Comparison of ENCODE assay signal across 8 mouse cellular contexts in the genomic region with DNA sequence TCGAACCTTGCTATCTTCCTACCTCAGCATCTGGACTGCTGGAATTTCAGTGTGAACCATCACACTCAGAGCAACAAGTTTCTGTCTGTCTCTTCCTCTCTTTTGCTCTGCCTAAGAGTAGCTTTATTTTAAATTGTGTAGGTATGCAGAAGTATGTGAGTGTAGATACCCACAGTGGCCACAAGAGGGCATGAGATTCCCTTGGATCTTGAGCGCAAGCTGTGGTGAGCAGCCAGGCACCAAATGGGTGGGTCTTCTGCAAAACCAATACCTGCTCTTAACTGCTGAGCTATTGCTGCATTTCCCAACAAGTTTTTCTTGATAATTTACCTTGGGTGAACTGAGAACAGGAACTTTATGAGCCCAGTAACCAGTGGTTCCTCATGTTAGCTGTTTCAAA. TPM values are rescaled to one million over a fixed set of nuclear protein-coding genes. Genes with fewer than 3 reads are reported as not detected.
DNase-seq lines count a peak whose midpoint lies in the region; ATAC-seq lines count a peak whose summit lies in the region.

No protein-coding gene starts in this region.

- 0 out of 2 replicates have a peak, but pooled peaks cover 7% of the 10 kb centered on the region for H3K4me1 ChIP-seq in limb, embryonic 10.5 days

- intact Hi-C loops in heart, postnatal 10 days (cut with DNase I), result loop anchor here (5.0 kb wide), 1 partner anchor 90 kb away; no protein-coding TSS in a partner anchor
- intact Hi-C loops in heart, postnatal 25 days (cut with DNase I), result loop anchor here (5.0 kb wide), 1 partner anchor 90 kb away; no protein-coding TSS in a partner anchor

- no peak overlapping the region for H3K27ac ChIP-seq in limb, embryonic 10.5 days

- ATAC-seq in common myeloid progenitor, adult 5-6 weeks (replicated peaks; ENCODE audit: low read depth, poor library complexity, severe bottlenecking), result peak; percentile 79

- H3K36me3 ChIP-seq in limb, embryonic 10.5 days, result no peaks in the 10 kb centered on the region

- no peak overlapping the region for H3K4me3 ChIP-seq in limb, embryonic 10.5 days

- WGBS in limb, embryonic 10.5 days, result 69% methylated on average over 2 of the region's 2 CpGs

- peak; percentile 26 to 45 for DNase-seq in heart, postnatal 10 days
- no peak for DNase-seq in heart, postnatal 25 days (ENCODE audit: low spot score)
- DNase-seq in urinary bladder, postnatal 14 days (ENCODE audit: low spot score), result peak; percentile 48
- DNase-seq in urinary bladder, postnatal 10 days (ENCODE audit: low spot score), result no peak
- peak; percentile 62 for DNase-seq in limb, embryonic 10.5 days (ENCODE audit: low spot score)
- peak; percentile 64 for DNase-seq in retina, embryonic 14.5 days (ENCODE audit: low spot score)
- no peak for DNase-seq in cerebellum, adult 11-12 months

- no peaks in the 10 kb centered on the region for H3K27me3 ChIP-seq in limb, embryonic 10.5 days (ENCODE audit: low read depth, poor library complexity, severe bottlenecking)

- H3K9me3 ChIP-seq in limb, embryonic 10.5 days (replicated peaks), result no peaks in the 10 kb centered on the region

RNA-seq across cellular contexts. Expression of a gene that starts 29.6 kb away (rescaled TPM):
- total RNA-seq in heart, postnatal 10 days (2021), result 10 to 100 TPM; 13.0 to 14.1 TPM
- total RNA-seq in heart, postnatal 25 days (2021), result 1 to 10 TPM; 7.2 to 8.2 TPM
- 46.9 and 51.0 TPM in 2 replicates for total RNA-seq in common myeloid progenitor, adult 5-6 weeks (2017)
- 70.4 and 80.8 TPM in 2 replicates for polyA plus RNA-seq in limb, embryonic 10.5 days (2016; fragmentation: Nextera tagmentation; extraction: Ambion mirVana)

Comparison
In these comparisons a context has a peak if more than half of its experiments do, and no peak if none do; other contexts are left out.
1. DNase-seq: peak in heart, postnatal 10 days (2 of 2), urinary bladder, postnatal 14 days (single experiment), limb, embryonic 10.5 days (single experiment) and retina, embryonic 14.5 days (single experiment); none in heart, postnatal 25 days (single experiment), urinary bladder, postnatal 10 days (single experiment) and cerebellum, adult 11-12 months (single experiment).